Mouse (Mus musculus) natural killer cell, adult 2 months (primary cell): ENCODE data around the gene Srd5a3.
A peak's percentile ranks its signal among the peaks of the same experiment; 100 is the strongest.
"Not testable (repeated sequence)": the region's sequence is repeated elsewhere in the genome, so short reads cannot be mapped to it uniquely, and the experiment has no call there.

Experiments
- DNase-seq, 2 experiments: peaks; one replicate each; pipeline ENCODE4 v3.0.0; 2022; ENCODE audit warnings: low spot score in 2 of 2

Srd5a3 gene

GRCm38 (mm10) chr5:76139808-76140729 is at the start of gene Srd5a3:
Srd5a3 (plus strand) TSS chr5:76140271.
- DNase-seq: peak; percentile 97 to 99

- DNase-seq: not testable (repeated sequence)
Observed at GRCm38 (mm10) chr5:76103809-76104208, 36.3 kb upstream of the Srd5a3 start.

DNA sequence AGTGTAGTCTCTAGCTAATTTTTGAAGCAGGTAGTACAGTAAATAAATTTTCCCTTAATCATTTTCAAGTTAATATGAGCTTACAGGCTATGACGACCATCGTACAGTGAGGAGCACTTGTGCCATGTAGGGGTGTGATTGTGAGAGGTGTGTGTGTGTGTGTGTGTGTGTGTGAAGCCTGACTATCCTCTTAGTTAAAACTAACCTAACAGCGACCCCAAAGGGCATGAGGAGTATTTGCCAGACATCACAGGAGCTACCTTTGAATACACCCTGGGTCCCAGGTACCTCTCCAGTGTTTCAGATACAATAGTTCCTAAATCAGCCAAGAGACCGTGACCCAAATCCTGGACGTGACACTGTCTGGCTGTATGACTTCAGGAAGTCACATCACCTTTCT is 32.8 kb upstream of the Srd5a3 start:
- no peak for DNase-seq

GRCm38 (mm10) chr5:76108496-76108895 is 31.6 kb upstream of the Srd5a3 start:
- no peak for DNase-seq

GRCm38 (mm10) chr5:76111173-76111572 is 28.9 kb upstream of the Srd5a3 start:
- no peak for DNase-seq

- DNase-seq: no peak
Observed at GRCm38 (mm10) chr5:76112016-76112415, 28.1 kb upstream of the Srd5a3 start.

GRCm38 (mm10) chr5:76115436-76116041 is 24.5 kb upstream of the Srd5a3 start:
- no peak for DNase-seq

GRCm38 (mm10) chr5:76118441-76118840 is 21.6 kb upstream of the Srd5a3 start:
- peak; percentile 9 to 41 for DNase-seq

- DNase-seq: no peak
Observed at GRCm38 (mm10) chr5:76120634-76121033, 19.4 kb upstream of the Srd5a3 start.

GRCm38 (mm10) chr5:76127584-76128316 is 12.3 kb upstream of the Srd5a3 start:
- DNase-seq: no peak

DNA sequence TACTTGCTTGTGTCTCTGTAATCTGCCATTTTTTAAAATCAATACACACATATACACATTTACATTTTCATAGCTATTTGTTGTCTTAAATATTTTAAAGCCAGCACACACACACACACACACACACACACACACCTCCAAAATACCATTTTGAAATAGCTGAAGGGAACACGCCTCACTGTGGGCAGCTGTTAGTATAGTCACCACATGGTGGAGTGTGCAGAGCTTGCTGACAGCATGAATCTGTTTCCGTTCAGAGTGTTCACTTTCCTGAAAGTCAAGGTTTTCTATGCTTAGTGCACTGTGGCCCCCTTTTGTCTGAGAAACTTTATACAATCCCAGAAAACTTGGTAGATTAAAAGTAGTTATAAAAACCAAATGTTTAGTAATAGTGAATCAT is 9.8 kb upstream of the Srd5a3 start:
- no peak for DNase-seq

DNA sequence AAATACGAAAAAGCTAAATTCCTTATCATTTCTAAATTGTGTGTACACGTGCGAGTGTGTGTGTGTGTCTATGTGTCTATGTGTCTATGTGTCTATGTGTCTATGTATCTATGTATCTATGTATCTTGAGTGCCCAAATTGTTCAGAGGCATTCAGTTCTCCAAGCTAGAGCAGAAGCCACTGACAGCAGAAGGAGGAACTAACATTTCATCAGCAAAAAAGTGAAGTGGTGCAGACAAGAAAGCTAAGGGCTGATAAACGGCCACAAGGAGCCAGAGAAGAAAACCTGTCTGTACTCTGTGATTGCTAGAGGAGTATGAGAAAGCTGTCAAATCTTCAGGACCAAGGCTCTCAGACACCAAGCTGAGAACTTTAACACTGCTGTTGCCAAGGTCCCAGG is 8.1 kb upstream of the Srd5a3 start:
- DNase-seq: no peak

DNA sequence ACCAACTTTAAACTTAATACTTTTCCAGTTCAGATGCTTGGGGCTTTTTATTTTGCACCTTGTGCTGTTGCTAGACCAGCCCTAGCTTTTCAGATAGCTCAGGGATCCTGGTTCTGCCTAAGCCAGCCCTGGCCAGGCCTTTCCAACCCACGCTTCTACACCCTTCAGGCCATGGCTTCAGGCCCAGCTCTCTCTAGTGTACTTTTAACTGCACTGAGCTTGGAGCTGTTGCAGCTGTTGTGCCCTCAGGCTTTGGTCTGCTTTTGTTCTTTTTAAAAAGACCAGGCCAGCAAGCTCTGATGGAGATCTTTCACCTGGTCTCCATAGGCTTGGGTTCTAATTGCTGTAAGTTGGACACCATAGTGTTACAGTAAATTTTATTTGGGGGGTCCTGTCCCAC is 4.4 kb upstream of the Srd5a3 start:
- DNase-seq: no peak

- DNase-seq: no peak
Observed at GRCm38 (mm10) chr5:76136271-76136670, 3.8 kb upstream of the Srd5a3 start.

DNA sequence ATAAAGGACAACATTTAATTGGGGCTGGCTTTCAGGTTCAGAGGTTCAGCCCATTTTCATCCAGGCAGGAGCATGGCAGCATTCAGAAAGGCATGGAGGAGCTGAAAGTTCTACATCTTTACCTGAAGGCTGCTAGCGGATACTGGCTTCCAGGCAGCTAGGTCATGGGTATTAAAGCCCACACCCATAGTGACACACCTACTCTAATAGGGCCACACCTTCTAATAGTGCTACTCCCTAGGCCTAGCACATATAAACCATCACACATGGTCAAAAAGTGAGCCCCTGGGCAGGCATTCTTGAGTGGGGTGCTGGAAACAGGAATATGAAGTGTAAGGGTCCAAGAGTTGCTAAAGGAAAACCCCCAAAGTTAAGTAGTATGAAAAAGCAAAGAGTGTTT is 2.5 kb upstream of the Srd5a3 start:
- DNase-seq: no peak

GRCm38 (mm10) chr5:76138071-76138470 is 2.0 kb upstream of the Srd5a3 start:
- no peak for DNase-seq

DNA sequence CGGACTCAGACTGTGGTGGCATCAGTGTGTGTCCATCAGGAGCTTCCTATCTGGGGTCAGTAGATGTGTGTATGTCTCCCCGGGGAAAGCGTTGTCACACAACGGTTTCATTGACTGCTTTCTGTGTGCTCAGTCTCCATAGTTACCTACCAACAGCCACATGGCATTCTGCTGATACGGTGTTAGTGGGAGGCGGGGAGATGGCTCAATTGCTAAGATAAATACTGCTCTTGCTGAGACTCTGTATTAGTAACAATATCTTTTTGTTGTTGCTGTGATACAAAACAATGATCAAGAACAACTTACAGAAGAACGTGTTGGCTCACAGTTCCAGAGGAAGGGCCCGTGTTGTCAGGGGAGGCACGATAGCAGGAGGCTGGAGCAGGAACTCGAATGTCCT is 1.6 kb upstream of the Srd5a3 start:
- DNase-seq: no peak

DNA sequence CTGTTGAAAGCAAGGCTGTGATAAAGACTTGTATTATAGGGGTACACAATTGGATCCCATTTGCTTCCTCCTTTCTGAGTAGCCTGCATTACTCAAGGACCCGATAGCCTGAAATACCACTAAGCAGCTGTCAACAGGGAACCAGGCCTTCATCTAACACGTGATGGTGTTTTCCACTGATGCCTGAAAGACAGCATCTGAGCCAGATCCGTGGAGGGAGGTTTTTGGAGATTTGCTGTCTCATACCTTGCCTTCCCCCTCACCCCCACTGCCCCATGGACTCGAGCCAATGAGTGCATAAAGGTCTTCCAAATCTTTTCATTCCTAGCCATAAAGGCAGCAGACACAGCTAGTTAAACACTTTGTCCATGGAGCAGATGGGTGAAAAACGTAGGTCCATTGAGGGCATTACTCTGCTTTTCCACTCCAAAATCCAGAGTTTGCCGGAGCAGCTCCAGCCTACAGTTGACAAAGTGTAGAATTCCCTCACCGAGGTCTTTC is 850 bp upstream of the Srd5a3 start:
- DNase-seq: no peak

GRCm38 (mm10) chr5:76140730-76141066 is 627 bp downstream of the Srd5a3 start:
- DNase-seq: no peak

DNA sequence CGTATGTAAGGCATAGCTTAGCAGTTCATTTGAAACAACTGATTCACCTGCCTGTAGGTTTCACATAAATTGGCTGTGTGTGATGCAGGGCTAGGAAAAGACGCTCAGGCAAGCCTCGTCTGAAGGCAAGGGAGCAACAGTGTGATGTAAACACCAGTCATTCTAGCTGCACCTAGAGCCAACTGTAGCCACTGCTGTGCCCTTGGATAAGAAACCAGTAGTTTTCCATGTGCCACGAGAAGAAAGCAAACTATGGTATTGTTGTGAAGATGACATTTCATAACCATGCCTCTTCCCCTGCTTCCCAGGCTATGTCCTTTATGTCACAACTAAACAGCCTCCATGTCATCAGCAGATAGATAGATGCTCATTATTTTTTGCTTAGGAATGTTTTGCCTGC is 3.3 kb downstream of the Srd5a3 start:
- no peak for DNase-seq

GRCm38 (mm10) chr5:76146401-76146800 is 6.3 kb downstream of the Srd5a3 start:
- no peak for DNase-seq

GRCm38 (mm10) chr5:76149436-76149835 is 9.4 kb downstream of the Srd5a3 start:
- DNase-seq: no peak
